In genomic region chr4:141976163-141976562, GRCm38 (mm10) we compare ENCODE assay signal across 9 mouse cellular contexts. TPM values are rescaled to one million over a fixed set of nuclear protein-coding genes. Genes with fewer than 3 reads are reported as not detected.
DNase-seq lines count a peak whose midpoint lies in the region; ATAC-seq and TF ChIP-seq lines count a peak whose summit lies in the region.
"Had no signal": no experiment of that assay in that cellular context is flagged by ENCODE, and none has a peak within 500 bp of the region (broad histone marks: within the 10 kb centered on the region; RNA-seq: fewer than 3 reads in every experiment).

No protein-coding gene starts in this region.

- H3K27me3 ChIP-seq in heart, embryonic 10.5 days (ENCODE audit: insufficient read depth, poor library complexity, severe bottlenecking): peaks cover 4% of the 10 kb centered on the region; the same call in 1 of the 2 replicates
- no peaks in the 10 kb centered on the region for H3K27me3 ChIP-seq in thymus, adult 2 months (ENCODE audit: control insufficient read depth, insufficient read depth, low read length)
- H3K27me3 ChIP-seq in neural tube, embryonic 11.5 days (ENCODE audit: control insufficient read depth, insufficient read depth, low read length): no peaks in the 10 kb centered on the region
- H3K27me3 ChIP-seq: embryonic facial prominence, embryonic 12.5 days had no signal

- TF ChIP-seq POLR2A in thymus, adult 2 months (IDR thresholded peaks at IDR 0.05; ENCODE audit: control insufficient read depth, extremely low read depth, insufficient read depth, low read length, poor library complexity): no peak

- no peak overlapping the region for H3K27ac ChIP-seq in heart, embryonic 10.5 days
- no peak overlapping the region for H3K27ac ChIP-seq in thymus, adult 2 months (ENCODE audit: control insufficient read depth, insufficient read depth, low read length)
- H3K27ac ChIP-seq in neural tube, embryonic 11.5 days (ENCODE audit: low read depth, low read length): no peak overlapping the region
- H3K27ac ChIP-seq: embryonic facial prominence, embryonic 12.5 days had no signal

- no peaks in the 10 kb centered on the region for H3K36me3 ChIP-seq in heart, embryonic 10.5 days
- no peaks in the 10 kb centered on the region for H3K36me3 ChIP-seq in thymus, adult 2 months (ENCODE audit: control insufficient read depth, insufficient read depth, low read length)
- no peaks in the 10 kb centered on the region for H3K36me3 ChIP-seq in neural tube, embryonic 11.5 days (ENCODE audit: control insufficient read depth, insufficient read depth, low read length)
- H3K36me3 ChIP-seq: embryonic facial prominence, embryonic 12.5 days had no signal

- no peak for ATAC-seq in neural tube, embryonic 11.5 days (ENCODE audit: insufficient read depth, low FRiP score, low TSS enrichment)

- H3K4me2 ChIP-seq in neural tube, embryonic 11.5 days (ENCODE audit: low read depth): no peak overlapping the region
- H3K4me2 ChIP-seq: embryonic facial prominence, embryonic 12.5 days had no signal

- no peak overlapping the region for H3K9ac ChIP-seq in neural tube, embryonic 11.5 days (ENCODE audit: low read length)
- H3K9ac ChIP-seq: embryonic facial prominence, embryonic 12.5 days had no signal

- no peaks in the 10 kb centered on the region for H3K4me1 ChIP-seq in heart, embryonic 10.5 days
- no peaks in the 10 kb centered on the region for H3K4me1 ChIP-seq in thymus, adult 2 months (replicated peaks; ENCODE audit: control insufficient read depth, insufficient read depth, low read length)
- no peaks in the 10 kb centered on the region for H3K4me1 ChIP-seq in neural tube, embryonic 11.5 days (ENCODE audit: control insufficient read depth, insufficient read depth, low read length)
- H3K4me1 ChIP-seq: embryonic facial prominence, embryonic 12.5 days had no signal

- H3K4me3 ChIP-seq in heart, embryonic 10.5 days: no peak overlapping the region
- no peak overlapping the region for H3K4me3 ChIP-seq in thymus, adult 2 months (ENCODE audit: control insufficient read depth, insufficient read depth, low read length)
- H3K4me3 ChIP-seq in neural tube, embryonic 11.5 days (ENCODE audit: low read depth, low read length): no peak overlapping the region
- H3K4me3 ChIP-seq: embryonic facial prominence, embryonic 12.5 days had no signal

- TF ChIP-seq CTCF in thymus, adult 2 months (IDR thresholded peaks at IDR 0.05; ENCODE audit: borderline replicate concordance, control insufficient read depth, extremely low read depth, insufficient read depth, low read length, poor library complexity): peak; percentile 56; the same call in 1 of the 2 replicates

- peak; percentile 69 for DNase-seq in heart, adult 11 months
- DNase-seq in heart, embryonic 10.5 days (ENCODE audit: low spot score): no peak
- DNase-seq in thymus, adult 2 months: peak; percentile 24
- DNase-seq in thymus, adult 18-20 months: no peak
- peak; percentile 83 for DNase-seq in embryo, embryonic 10 days (ENCODE audit: low spot score)
- DNase-seq in kidney, postnatal 4 days: peak; percentile 62 to 71
- peak; percentile 53 for DNase-seq in neural tube, embryonic 11.5 days (ENCODE audit: low spot score)
- DNase-seq in gastrocnemius, adult 8-10 months (ENCODE audit: low spot score in 2 of 2): no peak

- peaks cover 6% of the 10 kb centered on the region; the same call in 1 of the 2 replicates for H3K9me3 ChIP-seq in heart, embryonic 10.5 days
- no peaks in the 10 kb centered on the region for H3K9me3 ChIP-seq in neural tube, embryonic 11.5 days (ENCODE audit: control insufficient read depth, low read length)
- H3K9me3 ChIP-seq: embryonic facial prominence, embryonic 12.5 days had no signal

- WGBS in heart, embryonic 10.5 days: 50% methylated on average over 4 of the region's 4 CpGs
- 45% methylated on average over 4 of the region's 4 CpGs for WGBS in thymus, adult 2 months
- WGBS in neural tube, embryonic 11.5 days: 53% methylated on average over 4 of the region's 4 CpGs

RNA-seq across cellular contexts. Expression of gene Fhad1, which starts 38.7 kb away (rescaled TPM):
- polyA plus RNA-seq in heart, embryonic 10.5 days (2016; fragmentation: Nextera tagmentation; extraction: Ambion mirVana): 3.4 and 5.2 TPM in 2 replicates
- polyA plus RNA-seq in thymus, adult 2 months (2012; rRNA removed): 0.78 and 1.1 TPM in 2 replicates
- polyA plus RNA-seq in neural tube, embryonic 11.5 days (2014; fragmentation: Nextera tagmentation; extraction: Ambion mirVana): 1.5 and 1.8 TPM in 2 replicates
- total RNA-seq in gastrocnemius, adult 8-10 months (2022): not detected

Comparison
In these comparisons a context has a peak if more than half of its experiments do, and no peak if none do; other contexts are left out.
1. DNase-seq: peak in heart, adult 11 months (single experiment), thymus, adult 2 months (single experiment), embryo, embryonic 10 days (single experiment), kidney, postnatal 4 days (2 of 2) and neural tube, embryonic 11.5 days (single experiment); none in heart, embryonic 10.5 days (single experiment), thymus, adult 18-20 months (0 of 2) and gastrocnemius, adult 8-10 months (0 of 2).